Mouse (Mus musculus) testis, postnatal 10 days (tissue): Measurements from ENCODE around the gene Gimap8.
"Not testable (repeated sequence)": the region's sequence is repeated elsewhere in the genome, so short reads cannot be mapped to it uniquely, and the experiment has no call there.

ENCODE experiments used
- DNase-seq: peaks from one replicate; pipeline ENCODE4 v3.0.0; 2021; ENCODE audit warnings: low spot score

The Gimap8 gene

DNA sequence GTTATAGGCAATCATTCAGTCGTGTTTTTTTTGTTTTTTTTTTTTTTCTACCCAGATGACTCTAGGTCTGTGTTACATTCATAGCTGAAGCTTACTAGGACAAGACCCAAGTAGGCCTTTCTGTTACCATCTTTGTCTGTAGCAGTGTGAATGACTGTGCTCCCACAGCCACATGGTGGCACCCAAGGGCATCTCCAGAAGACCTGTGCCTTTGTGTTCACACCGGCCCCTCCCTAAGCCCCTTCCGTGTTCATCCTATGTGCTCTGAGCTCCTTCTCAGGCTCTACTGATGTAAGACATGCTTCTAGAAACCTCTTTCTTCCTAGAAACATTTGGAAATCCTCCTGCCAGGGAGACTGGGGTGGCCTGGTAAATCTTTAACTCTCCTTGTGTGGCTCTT is at the start of gene Gimap8:
Gene Gimap8, plus strand, starts transcription at position 240 of the 400 bp plus-strand sequence.
- DNase-seq: peak; percentile 41

DNA sequence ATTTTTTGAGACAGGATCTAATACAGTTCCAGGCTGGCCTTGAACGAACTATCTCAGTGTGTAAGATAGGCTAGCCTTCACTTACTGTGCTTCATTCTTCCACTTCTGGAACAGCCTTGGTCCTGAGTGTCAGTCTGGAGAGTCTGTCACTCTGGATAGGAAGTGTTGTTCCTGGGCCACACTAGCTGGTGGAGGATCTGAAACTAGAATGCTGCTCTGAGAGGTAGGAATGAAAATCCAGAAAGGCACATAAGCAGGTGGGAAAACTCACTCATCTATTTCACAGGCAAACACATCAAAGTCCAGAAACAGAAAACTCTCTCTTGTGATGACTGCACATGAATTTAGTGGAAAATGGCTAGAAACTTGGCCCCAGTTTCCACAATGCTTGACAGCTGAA is 46.4 kb upstream of the Gimap8 start:
- no peak for DNase-seq

DNA sequence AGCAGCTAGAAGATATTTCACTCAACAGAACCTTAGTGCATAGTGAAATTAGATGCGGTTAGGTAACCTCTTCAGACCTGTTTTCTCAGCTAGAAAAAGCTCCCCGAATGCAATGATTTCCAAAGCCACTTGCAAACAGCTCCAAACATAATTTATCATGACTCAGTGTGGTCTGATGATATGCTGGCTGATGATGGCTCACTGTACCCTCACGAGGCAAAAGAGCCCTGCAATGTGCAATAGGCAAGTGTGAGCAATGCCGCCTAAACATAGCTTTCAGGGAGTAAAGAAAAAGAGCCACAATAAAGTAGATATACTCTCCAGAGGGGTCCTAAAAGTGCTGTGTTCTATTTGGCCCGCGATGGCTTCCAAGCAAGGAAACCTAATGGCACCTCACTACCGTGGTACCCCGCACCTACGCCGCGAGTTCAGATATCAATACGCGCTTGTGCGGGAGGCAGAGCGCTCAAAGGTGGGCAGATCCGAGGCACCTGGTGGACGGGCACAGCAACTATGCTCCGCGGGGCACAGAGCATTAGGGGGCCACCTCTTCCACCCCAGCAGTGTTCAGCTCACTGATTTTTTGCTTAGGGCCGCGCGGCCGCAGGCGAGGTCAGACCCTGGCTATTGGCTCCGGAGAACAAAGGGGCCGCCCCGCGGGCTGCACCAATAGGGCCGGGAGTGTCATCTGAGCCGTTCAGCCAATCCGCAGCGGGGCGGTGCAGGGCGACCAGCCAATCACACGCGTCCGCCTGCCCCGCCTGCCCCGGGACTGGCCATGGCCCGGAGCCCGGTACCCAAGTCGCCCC is 45.6 kb upstream of the Gimap8 start, which contains the start of gene Zfp775:
Gene Zfp775, plus strand, starts transcription at position 793 of the 809 bp plus-strand sequence.
- DNase-seq: peak; percentile 96

DNA sequence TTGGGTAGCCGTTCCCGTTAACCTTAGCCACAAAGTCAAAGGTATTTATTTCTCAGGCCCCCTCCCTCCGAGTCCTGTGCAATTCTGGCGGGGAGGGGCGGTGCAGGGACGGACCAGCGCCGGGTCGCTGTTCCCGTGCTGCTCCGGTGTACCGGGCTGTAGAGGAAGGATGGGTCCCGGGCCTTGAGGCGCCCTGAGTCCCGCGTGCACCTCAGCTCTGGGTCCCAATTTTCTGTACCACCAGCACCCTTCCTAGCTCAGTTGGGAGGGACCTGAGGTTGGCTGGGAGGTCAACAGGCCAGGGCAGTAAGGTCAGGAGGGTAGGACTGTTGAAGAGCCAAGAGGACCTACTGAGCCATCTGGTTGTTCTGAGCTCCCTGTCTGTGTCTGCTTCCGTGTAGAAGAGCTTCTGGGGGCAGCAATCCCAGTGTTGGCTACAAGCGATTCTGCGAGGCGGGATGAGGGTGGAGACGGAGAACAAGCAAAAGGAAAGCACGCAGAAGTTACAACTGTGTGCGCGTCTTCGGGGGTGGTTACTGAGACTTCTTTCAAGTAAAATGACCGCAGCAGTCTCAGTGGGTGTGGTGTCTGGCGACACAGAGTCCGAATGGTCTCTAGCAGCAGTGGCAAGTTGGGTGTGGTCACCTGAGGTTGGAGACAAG is 44.8 kb upstream of the Gimap8 start:
- DNase-seq: no peak

DNA sequence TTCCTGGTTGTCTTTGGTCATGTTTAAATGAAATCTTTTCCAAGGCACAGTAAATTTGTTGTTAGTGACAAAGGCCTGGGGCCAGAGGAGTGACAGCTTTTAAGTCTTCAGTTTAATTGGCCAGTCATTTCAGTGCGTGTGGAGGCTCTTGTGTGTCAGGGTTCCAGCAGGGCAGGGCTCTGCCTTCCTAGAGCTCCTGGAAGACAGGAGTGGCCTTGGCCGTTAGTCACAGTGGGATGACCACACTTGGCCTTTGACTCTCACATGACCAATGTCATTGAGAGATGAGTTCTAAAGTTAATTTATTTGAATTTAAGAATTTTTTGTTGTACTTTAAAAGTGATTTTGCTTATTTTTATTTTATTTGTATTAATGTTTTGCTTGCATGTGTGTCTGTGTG is 38.9 kb upstream of the Gimap8 start:
- no peak for DNase-seq

DNA sequence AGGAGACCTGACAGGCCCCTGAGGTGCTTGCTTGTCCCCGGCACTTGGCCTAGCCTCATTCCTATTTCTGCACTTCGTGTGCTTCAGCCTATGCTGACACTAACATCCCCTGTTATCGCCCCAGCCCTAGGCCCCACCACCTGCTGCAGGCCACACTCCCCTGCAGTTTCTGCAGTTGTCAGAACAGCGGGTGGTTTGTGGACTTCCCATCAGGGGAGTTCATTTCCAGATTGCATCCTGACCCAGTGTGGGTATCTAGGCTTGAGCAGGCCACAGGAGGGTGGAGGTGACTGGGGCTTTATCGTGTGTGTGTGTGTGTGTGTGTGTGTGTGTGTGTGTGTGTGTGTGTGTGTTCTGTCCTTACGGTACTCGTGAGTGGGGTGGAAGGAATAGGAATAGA is 37.5 kb upstream of the Gimap8 start:
- no peak for DNase-seq

DNA sequence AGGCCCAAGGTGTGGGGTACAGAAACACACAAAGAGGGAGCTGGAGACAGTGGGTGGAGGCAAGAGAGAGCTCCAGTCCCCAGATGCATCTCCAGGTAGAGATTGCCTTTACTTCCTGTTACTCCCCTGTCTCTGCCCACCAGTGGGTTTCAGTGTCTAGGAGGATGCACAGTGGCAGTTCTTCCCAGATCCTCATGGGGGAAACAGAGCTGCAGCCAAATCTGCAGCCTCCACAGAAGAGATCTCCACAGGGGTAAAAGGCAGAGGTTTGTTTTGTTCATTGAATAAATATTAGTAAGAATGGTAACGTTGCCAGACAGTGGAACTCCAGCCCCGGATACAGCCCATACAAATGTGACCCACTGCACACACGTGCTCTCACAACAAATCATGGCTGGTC is 36.4 kb upstream of the Gimap8 start:
- no peak for DNase-seq

DNA sequence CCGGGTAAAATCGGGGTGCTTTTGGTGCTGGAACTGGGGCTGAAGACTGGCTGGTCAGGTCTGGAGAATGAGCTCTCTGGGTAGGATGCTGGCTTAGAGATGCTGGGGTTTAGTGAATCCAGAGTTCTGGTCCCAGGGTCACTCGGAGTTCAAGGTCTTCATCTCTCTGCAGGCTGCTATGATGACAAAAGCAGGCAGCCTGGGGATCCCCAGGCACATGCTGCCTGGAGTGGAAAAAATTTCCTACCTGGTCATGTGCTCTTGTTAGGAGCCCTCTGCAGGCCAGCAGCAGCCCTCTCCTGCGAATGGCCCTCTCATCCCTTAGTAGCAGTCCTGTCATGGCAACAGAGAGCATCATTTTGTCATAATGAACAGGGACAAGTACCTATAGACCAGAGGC is 33.6 kb upstream of the Gimap8 start:
- DNase-seq: no peak

DNA sequence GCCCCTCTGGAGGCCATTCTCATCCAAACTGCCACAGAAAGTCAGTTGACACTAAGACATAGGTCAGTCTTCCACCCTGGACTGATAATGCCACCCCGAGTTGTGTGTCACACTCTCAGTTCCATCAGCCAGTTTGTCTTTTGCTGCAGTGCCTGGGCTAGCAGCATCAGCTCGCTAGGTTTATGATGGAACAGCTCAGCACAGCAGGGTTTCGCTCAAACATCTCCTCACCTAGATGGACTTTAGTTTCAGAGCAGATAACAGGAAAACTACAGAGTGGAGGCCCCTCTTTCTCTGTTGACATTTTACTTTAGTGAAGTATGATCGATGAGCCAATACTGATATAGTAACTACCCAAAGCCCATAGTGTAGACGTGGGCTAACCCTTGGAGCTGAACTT is 32.3 kb upstream of the Gimap8 start:
- no peak for DNase-seq

DNA sequence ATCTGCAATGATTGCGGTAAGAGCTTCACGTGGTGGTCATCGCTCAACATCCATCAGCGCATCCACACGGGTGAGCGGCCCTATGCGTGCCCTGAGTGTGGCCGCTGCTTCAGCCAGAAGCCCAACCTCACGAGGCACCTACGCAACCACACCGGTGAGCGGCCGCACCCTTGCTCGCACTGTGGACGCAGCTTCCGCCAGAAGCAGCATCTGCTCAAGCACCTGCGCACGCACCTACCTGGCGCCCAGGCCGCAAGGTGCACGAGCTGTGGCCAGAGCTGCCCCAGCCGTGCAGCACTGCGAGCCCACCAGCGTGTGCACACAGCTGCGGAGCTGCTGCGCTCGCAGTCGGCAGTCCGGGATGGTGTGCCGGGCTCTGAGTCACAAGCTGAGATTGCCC is 27.0 kb upstream of the Gimap8 start:
- no peak for DNase-seq

DNA sequence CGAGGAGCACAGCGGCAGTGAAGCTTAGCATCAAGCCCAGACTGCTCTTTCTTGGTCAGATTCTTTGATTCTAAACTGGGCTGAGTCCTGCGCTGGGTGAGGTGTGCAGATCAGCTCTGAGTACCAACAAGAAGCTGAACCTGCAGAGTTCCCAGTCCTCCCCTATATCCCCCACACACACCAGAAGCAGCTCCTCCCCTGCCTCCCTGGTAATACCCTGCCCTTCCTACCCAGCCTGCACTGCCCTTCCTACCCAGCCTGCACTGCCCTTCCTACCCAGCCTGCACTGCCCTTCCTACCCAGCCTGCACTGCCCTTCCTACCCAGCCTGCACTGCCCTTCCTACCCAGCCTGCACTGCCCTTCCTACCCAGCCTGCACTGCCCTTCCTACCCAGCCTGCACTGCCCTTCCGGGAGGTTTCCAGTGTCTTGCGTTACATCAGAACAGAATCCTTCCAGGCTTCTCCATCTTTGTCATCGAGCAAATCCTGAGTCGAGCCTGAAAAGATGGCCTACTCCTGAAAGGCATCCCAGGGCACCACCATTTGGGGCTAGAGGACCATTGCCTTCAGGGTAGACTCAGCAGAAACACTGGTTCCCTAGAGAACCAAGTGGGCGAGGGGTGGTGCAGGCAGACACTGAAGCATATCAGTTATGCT is 24.7 kb upstream of the Gimap8 start:
- DNase-seq: not testable (repeated sequence)

DNA sequence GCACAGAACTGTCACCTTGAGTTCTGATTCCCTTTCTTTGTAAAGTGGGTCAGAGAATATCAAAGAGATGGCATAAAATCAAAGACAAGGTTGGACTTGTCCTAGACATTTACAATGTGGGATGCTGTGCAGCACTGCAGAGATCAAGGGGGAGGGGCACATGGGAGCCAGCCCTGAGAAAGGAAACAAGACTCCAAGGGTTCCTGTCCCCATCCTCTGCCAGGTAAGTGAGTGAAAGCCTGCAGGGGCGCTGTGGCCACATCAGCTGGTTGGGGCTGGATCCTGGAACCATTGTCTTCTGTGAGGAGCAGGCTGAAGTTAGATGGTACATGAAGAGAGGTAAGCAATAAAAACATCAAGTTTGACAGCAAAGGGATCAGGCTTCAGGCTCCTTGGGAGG is 23.6 kb upstream of the Gimap8 start:
- DNase-seq: no peak

DNA sequence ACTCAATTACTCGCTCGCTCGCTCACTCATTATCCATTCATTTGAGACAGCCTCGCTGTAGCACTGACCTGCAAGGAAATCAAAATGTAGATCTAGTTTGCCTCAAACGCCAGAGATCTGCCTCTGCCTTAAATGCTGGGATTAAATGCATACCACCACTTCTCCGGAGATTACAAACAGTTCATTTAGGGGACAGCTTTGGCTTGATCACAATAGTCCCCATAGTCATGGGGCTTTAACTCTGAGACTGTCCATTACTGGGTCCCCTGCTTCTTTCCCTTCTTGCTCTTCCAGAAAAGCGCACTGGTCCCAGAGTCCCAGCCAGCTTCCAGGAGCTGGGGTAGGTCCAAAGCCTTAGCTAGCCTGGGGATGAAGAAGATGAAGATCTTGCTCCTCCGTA is 20.6 kb upstream of the Gimap8 start, which contains the start of gene AI854703:
Gene AI854703, plus strand, starts transcription at position 301 of the 400 bp plus-strand sequence.
- DNase-seq: no peak

DNA sequence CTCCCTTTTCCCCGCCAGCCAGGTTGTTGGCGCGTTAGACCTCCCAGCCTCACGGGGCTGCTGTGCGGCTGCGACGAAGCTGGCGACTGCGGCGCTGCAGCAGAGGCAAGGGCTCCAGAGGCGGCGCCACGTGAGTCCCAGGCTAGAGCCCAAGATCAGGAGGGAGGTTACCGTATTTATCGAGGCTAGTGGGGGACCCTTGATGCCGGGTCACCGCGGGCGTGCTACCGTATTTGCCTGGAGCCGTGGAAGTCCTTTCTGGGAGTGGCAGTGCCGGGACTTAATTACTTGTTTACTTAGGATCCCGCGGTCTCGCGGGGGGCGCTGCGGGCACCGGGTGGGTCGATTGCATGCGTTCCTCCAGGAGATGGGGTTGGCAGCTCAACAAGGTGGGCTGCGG is 20.1 kb upstream of the Gimap8 start:
- peak; percentile 46 for DNase-seq

DNA sequence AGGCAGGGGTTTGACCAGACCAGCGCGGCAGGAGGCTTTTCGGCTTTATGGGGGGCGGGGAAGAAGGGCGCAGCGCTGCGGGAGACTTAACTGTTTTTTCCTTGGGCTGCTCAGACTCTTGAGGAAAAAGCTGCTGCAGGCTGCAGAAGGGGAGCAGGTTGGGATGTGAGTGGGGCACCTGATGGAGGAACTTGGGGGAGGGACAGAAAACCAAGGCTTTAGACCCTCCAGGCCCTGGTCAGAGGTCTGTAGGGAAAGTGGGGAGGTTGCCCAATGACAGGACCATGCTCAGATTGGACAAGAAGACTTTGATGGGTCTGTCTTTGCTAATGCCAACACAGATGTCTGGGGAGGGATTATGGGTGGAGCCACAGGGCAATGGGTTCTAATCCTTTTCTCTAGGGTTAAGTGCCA is 19.5 kb upstream of the Gimap8 start:
- no peak for DNase-seq

DNA sequence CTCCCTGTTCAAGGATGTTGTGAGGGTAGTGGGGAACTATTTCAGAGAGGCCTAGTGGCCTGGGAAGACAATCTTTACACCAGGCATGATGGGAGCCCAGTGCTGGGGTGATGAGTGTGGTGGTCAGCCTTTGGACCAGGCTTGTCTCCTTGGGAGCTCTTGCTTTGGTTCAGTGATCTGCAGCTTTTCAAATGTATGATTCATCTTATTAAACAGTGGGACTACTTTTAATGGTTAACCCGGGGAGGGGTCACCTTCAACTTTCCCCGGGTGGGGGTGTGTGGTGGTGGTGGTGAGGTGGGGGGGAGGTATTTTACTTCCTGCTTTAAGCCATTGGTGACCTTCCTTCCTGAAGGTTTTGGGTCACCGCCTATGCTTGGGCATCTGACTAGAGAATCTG is 18.7 kb upstream of the Gimap8 start:
- DNase-seq: no peak

DNA sequence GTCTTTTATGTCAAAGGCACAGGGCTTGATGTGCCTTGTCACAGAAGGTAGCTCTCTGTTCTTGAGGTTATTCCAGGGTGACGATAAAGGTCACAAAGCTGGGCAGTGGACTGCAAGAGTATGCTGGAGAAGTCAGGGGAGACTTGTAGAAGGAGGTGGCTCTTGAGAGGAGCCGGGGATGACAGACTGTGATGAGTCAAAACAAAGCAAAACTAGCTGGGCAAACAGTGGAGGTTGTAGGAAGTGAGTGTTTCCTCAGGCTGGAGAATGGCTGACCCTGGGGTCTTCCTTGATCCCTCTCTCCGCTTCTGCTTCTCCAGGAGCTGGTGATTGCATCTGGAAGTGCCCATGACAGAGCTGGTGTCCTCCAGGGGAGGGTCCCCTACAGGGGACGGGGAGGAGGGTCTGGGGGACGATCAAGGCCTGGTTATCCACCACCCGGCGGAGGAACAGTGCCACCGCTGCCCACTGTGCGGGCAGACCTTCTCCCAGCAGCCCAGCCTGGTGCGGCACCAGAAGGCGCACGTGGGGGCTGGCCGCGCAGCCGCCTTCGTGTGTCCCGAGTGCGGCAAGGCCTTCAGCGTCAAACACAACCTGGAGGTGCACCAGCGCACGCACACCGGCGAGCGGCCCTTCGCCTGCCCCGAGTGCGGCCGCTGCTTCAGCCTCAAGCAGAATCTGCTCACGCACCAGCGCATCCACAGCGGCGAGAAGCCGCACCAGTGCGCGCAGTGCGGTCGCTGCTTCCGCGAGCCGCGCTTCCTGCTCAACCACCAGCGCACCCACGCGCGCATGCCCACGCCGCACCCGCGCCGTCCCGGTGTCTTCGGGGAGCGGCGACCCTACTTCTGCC is 18.0 kb upstream of the Gimap8 start:
- peak; percentile 48 for DNase-seq

DNA sequence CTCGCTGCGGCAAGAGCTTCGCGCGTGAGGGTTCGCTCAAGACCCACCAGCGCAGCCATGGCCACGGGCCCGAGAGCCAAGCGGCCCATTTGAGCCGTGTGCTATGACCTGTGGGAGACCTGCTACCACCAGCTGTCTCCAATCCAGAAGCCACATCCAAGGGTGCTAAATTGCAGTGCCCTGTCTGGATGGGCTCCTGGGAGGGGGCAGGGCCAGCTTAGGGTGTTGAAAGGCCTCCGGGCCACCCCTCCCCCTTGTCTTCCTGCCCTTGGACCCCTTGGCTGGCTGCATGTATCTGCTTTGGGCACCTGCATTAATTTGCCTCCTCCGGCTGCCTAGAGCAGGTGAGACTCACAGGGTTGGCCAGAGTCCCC is 17.4 kb upstream of the Gimap8 start:
- no peak for DNase-seq

DNA sequence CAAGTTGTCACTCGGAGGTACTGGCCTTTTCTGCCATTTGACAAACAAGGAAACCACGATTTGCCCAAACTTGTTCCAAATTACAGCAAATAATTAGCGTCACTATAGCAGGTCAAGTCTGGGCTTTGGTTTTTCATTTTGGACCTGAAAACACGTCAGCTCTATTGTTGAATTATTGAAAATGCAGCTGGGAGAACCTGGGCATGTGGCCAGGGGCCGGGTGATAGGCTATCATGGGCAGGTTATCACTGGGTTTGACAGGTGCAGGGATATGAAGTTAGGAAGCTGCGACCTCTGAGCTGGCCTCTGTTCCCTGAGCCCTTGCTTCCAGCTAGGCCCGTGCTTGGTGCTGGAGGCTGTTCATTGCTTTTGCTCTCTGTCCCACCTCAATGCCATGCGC is 16.2 kb upstream of the Gimap8 start:
- DNase-seq: no peak

DNA sequence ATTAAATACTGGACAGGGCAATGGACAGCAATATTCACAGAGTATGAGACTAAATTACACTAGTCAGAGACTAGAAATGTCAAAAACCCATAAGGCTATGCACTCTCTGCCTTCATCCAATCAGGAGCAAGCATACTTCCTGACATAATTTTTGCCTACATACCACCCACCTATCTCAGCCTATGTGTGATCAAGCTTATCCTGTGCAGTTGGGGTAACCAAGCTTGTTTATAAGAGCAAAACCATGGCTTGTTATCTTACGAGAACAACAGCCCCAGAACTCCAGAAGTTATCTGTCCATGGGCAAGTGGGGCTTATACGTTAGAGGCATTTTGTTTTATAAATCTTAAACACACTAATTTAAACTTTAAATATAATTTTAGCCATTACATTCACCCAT is 11.9 kb upstream of the Gimap8 start:
- DNase-seq: no peak

DNA sequence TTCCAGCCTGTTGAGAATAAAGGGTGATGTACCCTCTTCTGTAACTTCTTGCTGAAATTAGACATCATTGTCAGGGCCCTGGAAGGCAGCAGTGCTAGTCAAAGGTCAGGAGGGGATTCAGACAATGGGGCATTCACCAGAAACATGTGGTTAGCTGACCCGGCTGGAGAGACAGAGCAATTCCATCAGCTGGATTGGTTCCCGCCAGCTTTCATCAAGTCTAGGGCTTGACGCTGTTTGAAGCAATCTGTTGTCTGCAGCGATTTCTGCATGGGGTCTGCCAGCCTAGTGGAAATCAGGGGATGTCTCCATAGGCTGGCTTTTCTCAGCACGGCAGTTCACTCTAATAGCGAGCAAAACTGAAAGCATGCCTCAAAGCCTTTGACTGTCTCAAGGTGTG is 10.5 kb upstream of the Gimap8 start:
- peak; percentile 23 for DNase-seq
